Mouse (Mus musculus) testis, adult 2 months (tissue): Measurements from ENCODE around the gene Rpusd3.
A peak's percentile ranks its signal among the peaks of the same experiment; 100 is the strongest.

Experiments used
- CTCF ChIP-seq: fragments of 200-500 bp; IDR thresholded peaks from 2 replicates; pipeline ENCODE4 v1.5.1; 2012; ENCODE audit warnings: low read depth, mild to moderate bottlenecking, inconsistent platforms, low read length, moderate library complexity; ENCODE audit not compliant: control insufficient read depth, insufficient read depth, insufficient replicate concordance
- POLR2A ChIP-seq: fragments of 200-500 bp; IDR thresholded peaks from 2 replicates; pipeline ENCODE4 v1.6.1; 2012; ENCODE audit warnings: low read depth, mild to moderate bottlenecking, inconsistent platforms, low read length, moderate library complexity; ENCODE audit not compliant: control insufficient read depth

GRCm38 (mm10) chr6:113465602-113466001, 46.5 kb upstream of the Rpusd3 start:
- TF ChIP-seq CTCF = peak; percentile 34; the same call in 1 of the 2 replicates
- TF ChIP-seq POLR2A = no peak
